Mouse (Mus musculus) limb, embryonic 15.5 days (tissue): ENCODE measurements around the gene Hspa12a. TPM values are rescaled to one million over a fixed set of nuclear protein-coding genes. Genes with fewer than 3 reads are reported as not detected.

Source experiments
- ATAC-seq: fragments of 200-750 bp; cut with Nextera tagmentation; 2 replicates; pipeline ENCODE4 v1.8.0; 2017; ENCODE audit warnings: low read depth, moderate TSS enrichment; ENCODE audit not compliant: insufficient number of reproducible peaks, low FRiP score, low TSS enrichment
- H3K27ac ChIP-seq: fragments of 300-500 bp; sonication (generic); 2 replicates; pipeline ENCODE4 v1.5.1; 2015; ENCODE audit warnings: moderate library complexity, mild to moderate bottlenecking, inconsistent platforms
- H3K27me3 ChIP-seq: fragments of 300-500 bp; sonication (generic); 2 replicates; pipeline ENCODE4 v1.6.1; 2015; ENCODE audit warnings: inconsistent platforms
- H3K36me3 ChIP-seq: fragments of 300-500 bp; sonication (generic); 2 replicates; pipeline ENCODE4 v1.6.1; 2015; ENCODE audit warnings: inconsistent platforms
- H3K4me1 ChIP-seq: fragments of 300-500 bp; sonication (generic); 2 replicates; pipeline ENCODE4 v1.6.1; 2015; ENCODE audit warnings: inconsistent platforms
- H3K4me2 ChIP-seq: fragments of 300-500 bp; sonication (generic); 2 replicates; pipeline ENCODE4 v1.6.1; 2015; ENCODE audit warnings: mild to moderate bottlenecking, inconsistent platforms
- H3K4me3 ChIP-seq: fragments of 300-500 bp; sonication (generic); 2 replicates; pipeline ENCODE4 v1.5.1; 2015; ENCODE audit warnings: mild to moderate bottlenecking, inconsistent platforms
- H3K9ac ChIP-seq: fragments of 300-500 bp; sonication (generic); 2 replicates; pipeline ENCODE4 v1.6.1; 2015; ENCODE audit warnings: inconsistent platforms
- H3K9me3 ChIP-seq: fragments of 300-500 bp; sonication (generic); 2 replicates; pipeline ENCODE4 v1.6.1; 2016; ENCODE audit warnings: inconsistent platforms
- WGBS: fragments of 180-500 bp; shearing (Covaris S2); methylation state at CpG from one replicate; pipeline ENCODE4 v1.1.7; 2015; 5-methylcytosine and 5-hydroxymethylcytosine counted together
- polyA plus RNA-seq: library from polyadenylated mRNA; unstranded; fragments of >200 nt; fragmentation: Nextera tagmentation; extraction: Ambion mirVana; gene quantifications from 2 replicates; pipeline ENCODE4 v1.2.1, GENCODE M21; 2015

The Hspa12a gene
- polyA plus RNA-seq, 1 experiment from 2014 or later: 3.4 TPM

- Histone ChIP-seq H3K27ac (no peak overlapping the region), H3K9me3 (no peaks in the 10 kb centered on the region), H3K9ac (no peak overlapping the region), H3K4me3 (no peak overlapping the region), H3K4me2 (no peak overlapping the region), H3K27me3 (peaks cover 20% of the 10 kb centered on the region), H3K36me3 (no peaks in the 10 kb centered on the region), H3K4me1 (no peaks in the 10 kb centered on the region)
- ATAC-seq: no peak
- 82% methylated on average over 8 of the region's 8 CpGs for WGBS
Observed at GRCm38 (mm10) chr19:58954779-58955178, 11.3 kb upstream of the Hspa12a start.

- WGBS: 61% methylated on average over 11 of the region's 13 CpGs
- Histone ChIP-seq H3K9ac (no peak overlapping the region), H3K4me3 (no peak overlapping the region), H3K36me3 (no peaks in the 10 kb centered on the region), H3K4me1 (no peaks in the 10 kb centered on the region), H3K9me3 (no peaks in the 10 kb centered on the region), H3K27me3 (peaks cover 20% of the 10 kb centered on the region), H3K4me2 (no peak overlapping the region), H3K27ac (no peak overlapping the region)
- ATAC-seq: no peak
Observed at GRCm38 (mm10) chr19:58952236-58952635, 8.8 kb upstream of the Hspa12a start.

GRCm38 (mm10) chr19:58951521-58951920, 8.1 kb upstream of the Hspa12a start:
- no peaks in the 10 kb centered on the region for H3K4me1 ChIP-seq
- H3K4me2 ChIP-seq: no peak overlapping the region
- ATAC-seq: no peak
- H3K4me3 ChIP-seq: no peak overlapping the region
- no peaks in the 10 kb centered on the region for H3K9me3 ChIP-seq
- H3K36me3 ChIP-seq: no peaks in the 10 kb centered on the region
- no peak overlapping the region for H3K27ac ChIP-seq
- no peak overlapping the region for H3K9ac ChIP-seq
- 57% methylated on average over 3 of the region's 3 CpGs for WGBS
- peaks cover 25% of the 10 kb centered on the region for H3K27me3 ChIP-seq

DNA sequence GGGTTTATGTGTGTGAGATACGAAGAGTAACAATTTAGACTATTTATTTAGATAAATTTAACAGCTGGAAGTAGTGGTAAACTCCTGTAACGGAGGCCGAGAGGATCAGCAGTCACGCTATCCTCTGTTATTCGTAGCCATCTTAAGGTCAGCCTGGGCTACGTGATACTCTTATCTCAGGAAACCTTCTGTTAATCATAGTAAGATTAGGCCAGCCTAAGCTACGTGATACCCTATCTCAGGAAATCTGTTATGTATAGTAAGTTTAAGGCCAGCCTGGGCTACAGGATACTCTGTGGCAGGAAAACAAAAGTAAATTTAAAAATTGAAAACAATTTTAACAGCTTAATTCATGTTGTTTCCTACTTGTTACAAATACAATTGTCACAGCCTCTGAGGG, 2.5 kb upstream of the Hspa12a start:
- Histone ChIP-seq H3K4me1 (peaks cover 15% of the 10 kb centered on the region), H3K27me3 (peaks cover 6% of the 10 kb centered on the region; the same call in 1 of the 2 replicates), H3K27ac (no peak overlapping the region), H3K4me2 (no peak overlapping the region), H3K4me3 (no peak overlapping the region), H3K36me3 (no peaks in the 10 kb centered on the region), H3K9ac (no peak overlapping the region), H3K9me3 (no peaks in the 10 kb centered on the region)
- ATAC-seq: no peak
- 83% methylated on average over 7 of the region's 7 CpGs for WGBS

DNA sequence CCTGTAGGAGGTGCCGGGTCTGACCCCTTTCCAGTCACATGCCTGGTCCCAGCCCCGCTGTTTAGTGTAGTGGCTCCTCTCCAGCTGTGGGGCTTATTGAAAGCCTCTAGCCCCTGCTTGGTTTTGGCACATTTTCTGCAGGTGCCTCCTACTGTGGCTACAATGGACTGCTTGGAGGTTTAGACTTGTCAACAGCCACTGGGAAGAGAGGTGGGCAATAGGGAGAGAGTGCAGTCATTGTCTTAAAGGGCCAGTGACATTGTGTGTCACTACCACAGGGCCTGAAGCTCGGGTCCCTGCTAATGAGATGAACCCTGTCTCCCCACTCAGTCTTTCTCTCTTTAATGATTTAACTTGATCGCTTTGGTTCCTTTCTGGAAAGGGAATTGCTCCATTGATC, 10.4 kb downstream of the Hspa12a start:
- peaks cover 46% of the 10 kb centered on the region for H3K27me3 ChIP-seq

GRCm38 (mm10) chr19:58931081-58931800, 12.2 kb downstream of the Hspa12a start:
- H3K9me3 ChIP-seq: no peaks in the 10 kb centered on the region
- H3K4me1 ChIP-seq: no peaks in the 10 kb centered on the region; the same call in 1 of the 2 replicates
- no peak overlapping the region for H3K4me3 ChIP-seq
- H3K36me3 ChIP-seq: no peaks in the 10 kb centered on the region
- no peak for ATAC-seq
- H3K27ac ChIP-seq: no peak overlapping the region
- H3K4me2 ChIP-seq: no peak overlapping the region
- WGBS: 35% methylated on average over 16 of the region's 16 CpGs
- H3K27me3 ChIP-seq: peaks cover 46% of the 10 kb centered on the region
- H3K9ac ChIP-seq: no peak overlapping the region

More for the DNA sequence above, 10.4 kb downstream of the Hspa12a start:
- no peak overlapping the region for H3K4me2 ChIP-seq
- no peak overlapping the region for H3K27ac ChIP-seq
- H3K9ac ChIP-seq: no peak overlapping the region
- no peak overlapping the region for H3K4me3 ChIP-seq
- H3K9me3 ChIP-seq: no peaks in the 10 kb centered on the region
- 19% methylated on average over 4 of the region's 4 CpGs for WGBS
- H3K36me3 ChIP-seq: no peaks in the 10 kb centered on the region
- H3K4me1 ChIP-seq: no peaks in the 10 kb centered on the region; the same call in 1 of the 2 replicates
- ATAC-seq: no peak

GRCm38 (mm10) chr19:58919148-58919547, 24.3 kb downstream of the Hspa12a start:
- Histone ChIP-seq H3K4me3 (no peak overlapping the region), H3K9ac (no peak overlapping the region), H3K4me2 (no peak overlapping the region), H3K27ac (no peak overlapping the region), H3K36me3 (no peaks in the 10 kb centered on the region), H3K9me3 (no peaks in the 10 kb centered on the region), H3K27me3 (peaks cover 30% of the 10 kb centered on the region), H3K4me1 (no peaks in the 10 kb centered on the region)
- ATAC-seq: no peak
- 17% methylated on average over 7 of the region's 7 CpGs for WGBS

DNA sequence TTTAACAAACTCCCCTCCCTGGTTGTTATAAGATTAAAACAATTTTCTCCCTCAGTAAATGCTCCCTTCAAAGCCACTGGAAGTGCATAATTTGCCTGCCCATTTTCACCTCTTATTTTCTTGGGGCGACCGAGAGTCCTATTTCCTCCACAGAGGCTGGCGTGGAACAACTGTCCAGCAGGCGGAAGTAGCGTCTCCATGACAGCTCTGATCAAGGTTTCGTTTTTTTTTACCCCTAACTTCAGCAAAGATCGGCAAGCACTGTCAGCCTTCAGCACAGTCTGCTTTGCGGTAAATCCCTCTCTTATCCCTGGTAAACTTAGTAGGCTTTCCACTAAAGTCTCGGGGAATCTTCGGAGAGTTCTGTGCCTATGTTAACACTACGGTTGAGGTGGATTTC, 24.9 kb downstream of the Hspa12a start:
- ATAC-seq: no peak
- no peaks in the 10 kb centered on the region for H3K4me1 ChIP-seq
- H3K9me3 ChIP-seq: no peaks in the 10 kb centered on the region
- H3K36me3 ChIP-seq: no peaks in the 10 kb centered on the region
- H3K27ac ChIP-seq: no peak overlapping the region
- no peak overlapping the region for H3K9ac ChIP-seq
- 0 out of 2 replicates have a peak overlapping the region, but pooled peaks have one; percentile 5 for H3K4me3 ChIP-seq
- WGBS: 9% methylated on average over 11 of the region's 11 CpGs
- H3K4me2 ChIP-seq: no peak overlapping the region
- H3K27me3 ChIP-seq: peaks cover 30% of the 10 kb centered on the region

DNA sequence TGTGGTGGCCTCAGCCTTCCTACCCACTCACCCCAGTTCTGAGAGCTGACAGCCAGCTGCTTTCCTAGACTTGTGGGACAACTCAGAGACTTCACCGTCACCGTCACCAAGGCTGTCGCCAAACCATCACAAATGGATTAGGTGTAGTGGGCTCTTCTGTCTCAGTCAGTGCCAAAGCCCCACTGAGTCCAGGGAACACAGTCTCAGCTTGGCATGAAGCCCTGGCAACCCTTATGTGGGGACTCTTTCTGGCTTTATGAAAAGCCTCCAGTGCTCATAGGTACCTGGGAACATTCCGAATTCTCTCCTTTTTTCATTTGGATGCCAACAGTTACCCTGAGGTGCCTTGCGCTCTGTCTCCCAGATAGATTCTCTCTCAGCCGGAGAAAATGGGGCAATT, 30.2 kb downstream of the Hspa12a start:
- 78% methylated on average over 6 of the region's 6 CpGs for WGBS
- Histone ChIP-seq H3K9me3 (no peaks in the 10 kb centered on the region), H3K9ac (no peak overlapping the region), H3K36me3 (no peaks in the 10 kb centered on the region), H3K4me3 (no peak overlapping the region), H3K27ac (no peak overlapping the region), H3K27me3 (peaks cover 22% of the 10 kb centered on the region), H3K4me1 (0 out of 2 replicates have a peak, but pooled peaks cover 5% of the 10 kb centered on the region), H3K4me2 (no peak overlapping the region)
- ATAC-seq: no peak

- H3K4me1 ChIP-seq: 0 out of 2 replicates have a peak, but pooled peaks cover 5% of the 10 kb centered on the region
- no peaks in the 10 kb centered on the region for H3K9me3 ChIP-seq
- peak overlapping the region; percentile 42 for H3K4me3 ChIP-seq
- no peak overlapping the region for H3K27ac ChIP-seq
- peak overlapping the region; percentile 51 for H3K4me2 ChIP-seq
- WGBS: 10% methylated on average over 9 of the region's 9 CpGs
- H3K36me3 ChIP-seq: no peaks in the 10 kb centered on the region
- no peak for ATAC-seq
- 0 out of 2 replicates have a peak overlapping the region, but pooled peaks have one; percentile 14 for H3K9ac ChIP-seq
- peaks cover 9% of the 10 kb centered on the region for H3K27me3 ChIP-seq
Observed at GRCm38 (mm10) chr19:58911386-58911785, 32.1 kb downstream of the Hspa12a start.

DNA sequence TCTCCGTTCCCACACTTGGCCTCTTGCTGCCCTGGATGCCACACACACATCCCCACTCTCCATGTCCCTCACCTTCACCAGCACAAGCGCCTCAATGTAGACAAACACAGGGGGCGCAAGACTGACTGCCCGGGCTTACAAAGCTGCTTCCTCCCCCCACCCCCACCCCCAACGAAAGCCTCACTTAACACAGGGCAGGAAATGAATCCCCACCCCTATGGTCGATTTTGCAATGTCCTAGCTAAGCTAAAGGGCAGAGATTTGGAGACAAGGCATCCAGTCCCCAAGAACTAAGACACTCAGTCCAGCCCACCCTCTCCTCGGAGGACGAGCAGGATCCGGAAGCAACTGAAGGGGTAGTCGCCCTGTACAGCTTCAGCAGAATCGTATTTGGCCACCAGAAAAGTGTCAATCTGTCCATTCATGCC, 32.5 kb downstream of the Hspa12a start:
- H3K4me1 ChIP-seq: 0 out of 2 replicates have a peak, but pooled peaks cover 5% of the 10 kb centered on the region
- H3K9me3 ChIP-seq: no peaks in the 10 kb centered on the region
- WGBS: 2% methylated on average over 11 of the region's 11 CpGs
- H3K9ac ChIP-seq: 0 out of 2 replicates have a peak overlapping the region, but pooled peaks have one; percentile 14
- no peaks in the 10 kb centered on the region for H3K36me3 ChIP-seq
- peaks cover 13% of the 10 kb centered on the region for H3K27me3 ChIP-seq
- peak overlapping the region; percentile 42 for H3K4me3 ChIP-seq
- H3K27ac ChIP-seq: no peak overlapping the region
- no peak; the same call in 1 of the 2 replicates for ATAC-seq
- H3K4me2 ChIP-seq: peak overlapping the region; percentile 51

- WGBS: 67% methylated on average over 10 of the region's 10 CpGs
- ATAC-seq: no peak
- Histone ChIP-seq H3K4me2 (no peak overlapping the region), H3K27me3 (peaks cover 13% of the 10 kb centered on the region), H3K9ac (no peak overlapping the region), H3K9me3 (no peaks in the 10 kb centered on the region), H3K4me1 (0 out of 2 replicates have a peak, but pooled peaks cover 5% of the 10 kb centered on the region), H3K27ac (no peak overlapping the region), H3K4me3 (no peak overlapping the region), H3K36me3 (no peaks in the 10 kb centered on the region)
Observed at GRCm38 (mm10) chr19:58908018-58908417, 35.4 kb downstream of the Hspa12a start.
